In the genomic region with DNA sequence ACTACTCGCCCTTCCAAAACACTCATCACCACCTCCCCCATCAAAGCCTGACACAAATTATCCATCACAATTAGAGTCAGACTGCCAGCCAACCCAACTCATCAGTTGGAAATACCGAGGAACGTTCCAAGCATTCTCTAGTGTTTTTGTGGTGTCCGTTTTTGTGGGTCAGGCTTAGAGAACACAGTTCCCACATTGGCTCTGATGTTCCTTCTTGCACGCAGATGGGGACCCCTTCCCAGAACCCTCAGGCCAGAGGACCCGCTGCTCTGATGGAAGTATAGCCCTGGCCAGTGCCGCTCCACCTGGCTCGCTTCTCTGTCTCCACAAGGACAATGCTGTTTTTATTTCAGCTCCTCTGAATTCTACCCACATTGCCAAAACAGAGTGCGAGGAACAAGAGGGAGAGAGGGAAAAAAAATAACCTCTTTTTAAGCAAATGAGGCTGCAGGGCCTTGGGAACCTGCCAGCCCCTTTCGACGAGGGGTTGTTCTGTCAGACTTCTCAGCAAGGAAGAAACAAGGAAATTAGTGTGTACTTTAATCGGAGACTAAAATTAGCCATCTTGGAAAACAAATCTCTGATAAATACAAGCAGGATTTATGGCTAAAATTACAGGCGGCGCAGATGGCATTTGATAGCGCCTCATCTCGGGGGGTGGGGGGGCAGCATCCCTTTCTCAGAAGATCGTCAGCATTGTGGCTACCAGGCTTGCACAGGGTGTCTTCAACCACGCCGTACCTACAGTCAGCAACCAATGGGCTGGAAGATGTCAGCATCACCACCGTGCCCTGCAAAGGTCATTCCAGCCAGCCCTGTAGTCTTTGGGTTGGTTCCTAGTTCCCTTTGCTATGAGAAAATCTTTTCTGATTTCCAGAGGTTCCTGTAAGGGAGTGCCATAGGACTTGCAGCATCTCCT, we compare ENCODE assay signal across 13 mouse cellular contexts.
A peak's percentile ranks its signal among the peaks of the same experiment; 100 is the strongest.
DNase-seq lines count a peak whose midpoint lies in the region; ATAC-seq and TF ChIP-seq lines count a peak whose summit lies in the region.
"Had no signal": no experiment of that assay in that cellular context is flagged by ENCODE, and none has a peak within 500 bp of the region (broad histone marks: within the 10 kb centered on the region; RNA-seq: fewer than 3 reads in every experiment).

No protein-coding gene starts in this region.

- no peak for TF ChIP-seq CTCF in olfactory bulb, adult 2 months (IDR thresholded peaks at IDR 0.05; ENCODE audit: insufficient read depth, low read depth, low read length)

- no peak for DNase-seq in hindbrain, embryonic 10.5 days (ENCODE audit: low spot score)
- peak; percentile 12 to 40 for DNase-seq in cerebellum, postnatal 25 days
- DNase-seq in layer of hippocampus, adult 9-11 months: peak; percentile 44
- no peak for DNase-seq in gastrocnemius, postnatal 4 days (ENCODE audit: low spot score in 2 of 2)
- no peak for DNase-seq in kidney, postnatal 25 days
- no peak for DNase-seq in gastrocnemius, postnatal 14 days
- DNase-seq: heart, adult 18-20 months; lung, adult 2 months had no signal

- H3K27me3 ChIP-seq in hindbrain, embryonic 13.5 days: no peaks in the 10 kb centered on the region
- H3K27me3 ChIP-seq in hindbrain, embryonic 10.5 days (ENCODE audit: insufficient read depth, poor library complexity, severe bottlenecking): no peaks in the 10 kb centered on the region
- H3K27me3 ChIP-seq: embryonic facial prominence, embryonic 15.5 days; neural tube, embryonic 12.5 days; stomach, embryonic 15.5 days had no signal

- no peaks in the 10 kb centered on the region for H3K9me3 ChIP-seq in hindbrain, embryonic 13.5 days
- peaks cover 12% of the 10 kb centered on the region for H3K9me3 ChIP-seq in hindbrain, embryonic 10.5 days
- H3K9me3 ChIP-seq: neural tube, embryonic 12.5 days; stomach, embryonic 15.5 days had no signal

- H3K36me3 ChIP-seq in hindbrain, embryonic 13.5 days: no peaks in the 10 kb centered on the region
- no peaks in the 10 kb centered on the region for H3K36me3 ChIP-seq in hindbrain, embryonic 10.5 days
- H3K36me3 ChIP-seq: embryonic facial prominence, embryonic 15.5 days; neural tube, embryonic 12.5 days; stomach, embryonic 15.5 days had no signal

- TF ChIP-seq POLR2A in olfactory bulb, adult 2 months (IDR thresholded peaks at IDR 0.05; ENCODE audit: insufficient read depth, low read depth, low read length): no peak

- no peak; the same call in 1 of the 2 replicates for ATAC-seq in hindbrain, embryonic 13.5 days (ENCODE audit: low FRiP score)

- 61% methylated on average over 20 of the region's 20 CpGs for WGBS in hindbrain, embryonic 13.5 days
- WGBS in hindbrain, embryonic 10.5 days: 86% methylated on average over 20 of the region's 20 CpGs
- 7% methylated on average over 20 of the region's 20 CpGs for WGBS in olfactory bulb, adult 2 months

- intact Hi-C loops in gastrocnemius, postnatal 14 days (cut with DNase I; ENCODE audit: low total_unique reads): no loop called here

- no peak overlapping the region for H3K4me3 ChIP-seq in hindbrain, embryonic 13.5 days
- no peak overlapping the region for H3K4me3 ChIP-seq in hindbrain, embryonic 10.5 days
- no peak overlapping the region for H3K4me3 ChIP-seq in olfactory bulb, adult 2 months (ENCODE audit: insufficient read depth, low read depth, low read length)
- H3K4me3 ChIP-seq: embryonic facial prominence, embryonic 15.5 days; neural tube, embryonic 12.5 days; stomach, embryonic 15.5 days had no signal

- H3K4me1 ChIP-seq in hindbrain, embryonic 13.5 days (replicated peaks): peaks cover 13% of the 10 kb centered on the region
- no peaks in the 10 kb centered on the region for H3K4me1 ChIP-seq in hindbrain, embryonic 10.5 days (replicated peaks)
- H3K4me1 ChIP-seq in olfactory bulb, adult 2 months (ENCODE audit: control insufficient read depth, insufficient read depth, low read length): peaks cover 14% of the 10 kb centered on the region
- H3K4me1 ChIP-seq: embryonic facial prominence, embryonic 15.5 days; neural tube, embryonic 12.5 days; stomach, embryonic 15.5 days had no signal

- H3K4me2 ChIP-seq in hindbrain, embryonic 13.5 days: no peak overlapping the region
- H3K4me2 ChIP-seq: embryonic facial prominence, embryonic 15.5 days; neural tube, embryonic 12.5 days; stomach, embryonic 15.5 days had no signal

- no peak overlapping the region for H3K9ac ChIP-seq in hindbrain, embryonic 13.5 days
- H3K9ac ChIP-seq: embryonic facial prominence, embryonic 15.5 days; neural tube, embryonic 12.5 days; stomach, embryonic 15.5 days had no signal

- peak overlapping the region; percentile 75 for H3K27ac ChIP-seq in hindbrain, embryonic 13.5 days
- H3K27ac ChIP-seq in hindbrain, embryonic 10.5 days: no peak overlapping the region
- peak overlapping the region; percentile 88 for H3K27ac ChIP-seq in olfactory bulb, adult 2 months (ENCODE audit: insufficient read depth, low read depth, low read length)
- H3K27ac ChIP-seq: embryonic facial prominence, embryonic 15.5 days; neural tube, embryonic 12.5 days; stomach, embryonic 15.5 days had no signal

Comparison
In these comparisons a context has a peak if more than half of its experiments do, and no peak if none do; other contexts are left out.
1. DNase-seq: peak in cerebellum, postnatal 25 days (2 of 2) and layer of hippocampus, adult 9-11 months (single experiment); none in hindbrain, embryonic 10.5 days (single experiment), gastrocnemius, postnatal 4 days (0 of 2), kidney, postnatal 25 days (0 of 2) and gastrocnemius, postnatal 14 days (single experiment).